Mouse (Mus musculus) layer of hippocampus, postnatal 25 days (tissue): ENCODE measurements around the gene Otc. TPM values are rescaled to one million over a fixed set of nuclear protein-coding genes. Genes with fewer than 3 reads are reported as not detected.
A peak's percentile ranks its signal among the peaks of the same experiment; 100 is the strongest.

Experiments used
- DNase-seq, 2 experiments: peaks; one replicate each; pipeline ENCODE4 v3.0.0; 2022; ENCODE audit warnings: mixed read lengths in 2 of 2, low spot score in 1 of 2; ENCODE audit errors: extremely low spot score in 1 of 2
- total RNA-seq, 2 experiments: library from RNA; stranded (reverse); gene quantifications; 2 replicates each; pipeline ENCODE4 v1.2.3; 2021

The Otc gene
- not detected for total RNA-seq

GRCm38 (mm10) chrX:10251852-10252504, at the start of gene Otc:
Gene Otc (plus strand): TSS chrX:10252305.
- no peak for DNase-seq

- DNase-seq: no peak
Measured at GRCm38 (mm10) chrX:10205937-10206336, 46.2 kb upstream of the Otc start.

GRCm38 (mm10) chrX:10215972-10216371, 36.1 kb upstream of the Otc start:
- DNase-seq: peak; percentile 16 to 23

GRCm38 (mm10) chrX:10216410-10216949, 35.6 kb upstream of the Otc start, which contains the start of gene Rpgr:
Gene Rpgr (minus strand): TSS chrX:10216920.
- peak; percentile 64 to 68 for DNase-seq

GRCm38 (mm10) chrX:10219281-10219680, 32.8 kb upstream of the Otc start:
- DNase-seq: no peak

GRCm38 (mm10) chrX:10233051-10233450, 19.1 kb upstream of the Otc start:
- no peak for DNase-seq

GRCm38 (mm10) chrX:10234617-10235016, 17.5 kb upstream of the Otc start:
- DNase-seq: no peak

- no peak for DNase-seq
Measured at GRCm38 (mm10) chrX:10239515-10239914, 12.6 kb upstream of the Otc start.

- DNase-seq: no peak
Measured at GRCm38 (mm10) chrX:10243916-10244315, 8.2 kb upstream of the Otc start.

- DNase-seq: no peak
Measured at GRCm38 (mm10) chrX:10251357-10251756, 748 bp upstream of the Otc start.

- no peak for DNase-seq
Measured at GRCm38 (mm10) chrX:10257774-10258173, 5.7 kb downstream of the Otc start.

- DNase-seq: no peak
Measured at GRCm38 (mm10) chrX:10258260-10258659, 6.2 kb downstream of the Otc start.

GRCm38 (mm10) chrX:10268308-10268707, 16.2 kb downstream of the Otc start:
- DNase-seq: no peak

GRCm38 (mm10) chrX:10268761-10269437, 16.8 kb downstream of the Otc start:
- DNase-seq: no peak

- DNase-seq: no peak
Measured at GRCm38 (mm10) chrX:10297341-10297740, 45.2 kb downstream of the Otc start.

GRCm38 (mm10) chrX:10318176-10318575, 66.1 kb downstream of the Otc start:
- DNase-seq: no peak

GRCm38 (mm10) chrX:10330246-10330645, 78.1 kb downstream of the Otc start:
- DNase-seq: no peak

- no peak for DNase-seq
Measured at GRCm38 (mm10) chrX:10331749-10332148, 79.6 kb downstream of the Otc start.

GRCm38 (mm10) chrX:10336816-10337215, 84.7 kb downstream of the Otc start:
- no peak for DNase-seq

GRCm38 (mm10) chrX:10355867-10356266, 103.8 kb downstream of the Otc start:
- no peak for DNase-seq
